Mouse (Mus musculus) naive thymus-derived CD4-positive, alpha-beta T cell, adult 2 months (primary cell): ENCODE measurements at regions not wholly inside any gene's neighbourhood (a gene's known extent, or its start where the extent isn't known, plus 50 kb on each side); places are given as distances from the start of the nearest gene placed in this dataset.
A peak's percentile ranks its signal among the peaks of the same experiment; 100 is the strongest.

ENCODE experiments used
- DNase-seq: peaks from one replicate; pipeline ENCODE4 v3.0.0-alpha.2; 2011; ENCODE audit warnings: low read depth

DNA sequence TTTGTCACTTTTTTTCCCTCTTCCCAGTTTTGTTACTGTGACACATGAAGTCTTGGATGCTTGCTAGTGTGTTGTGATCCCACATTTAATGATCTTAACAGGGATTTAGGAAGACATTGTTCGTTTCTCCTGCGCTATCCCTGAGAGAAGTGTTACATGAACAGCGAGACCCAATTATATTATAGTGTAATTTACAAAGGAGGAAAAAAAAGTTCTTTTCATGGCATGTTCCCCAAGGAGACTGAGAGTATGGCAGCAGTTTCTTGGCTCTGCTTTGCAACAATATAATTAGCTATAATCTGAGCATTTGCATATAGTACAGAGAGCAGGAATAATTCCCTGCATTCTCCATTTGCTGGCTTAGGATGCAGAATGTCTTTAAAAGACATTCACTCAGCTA lies 168.6 kb downstream of the Insc start:
- no peak for DNase-seq

DNA sequence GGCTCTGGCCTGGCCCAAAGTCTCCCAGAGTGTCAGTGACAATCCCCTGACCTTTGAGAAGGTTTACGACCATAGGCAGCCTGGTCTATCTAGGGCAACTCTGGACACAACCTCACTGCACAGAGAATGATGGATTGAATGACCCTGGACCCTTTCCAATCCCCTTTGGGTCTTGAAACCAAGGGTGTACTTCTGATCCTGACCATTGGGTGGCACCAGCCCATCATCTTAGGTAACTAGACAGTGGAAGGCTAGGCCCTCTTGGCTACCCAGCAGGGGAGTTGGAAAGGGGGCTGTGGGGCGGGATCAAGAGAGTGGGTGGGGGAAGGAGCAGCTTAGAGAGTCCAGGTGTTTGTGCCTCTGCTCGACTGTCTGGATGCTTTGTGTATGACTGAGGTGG lies 178.7 kb downstream of the Insc start:
- peak; percentile 1 for DNase-seq

DNA sequence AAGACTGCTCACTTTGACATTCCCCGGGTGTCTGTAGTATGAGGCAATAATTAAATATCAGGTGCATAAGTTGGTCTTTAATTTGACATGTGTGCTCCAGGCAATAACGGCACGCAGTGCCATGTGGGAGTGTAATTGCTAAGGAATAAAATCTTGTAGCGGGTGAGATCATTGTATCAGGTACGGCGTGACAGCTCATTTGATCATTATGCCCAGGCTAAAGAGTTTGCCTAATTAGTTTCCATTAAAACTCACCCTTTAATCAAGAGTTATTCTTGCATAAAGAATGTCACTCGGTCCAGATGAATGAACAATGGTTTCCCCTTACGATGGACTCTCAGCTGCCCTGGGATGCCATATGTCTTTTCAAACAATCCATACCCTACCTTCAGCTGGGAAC lies 190.4 kb downstream of the Insc start:
- no peak for DNase-seq

DNA sequence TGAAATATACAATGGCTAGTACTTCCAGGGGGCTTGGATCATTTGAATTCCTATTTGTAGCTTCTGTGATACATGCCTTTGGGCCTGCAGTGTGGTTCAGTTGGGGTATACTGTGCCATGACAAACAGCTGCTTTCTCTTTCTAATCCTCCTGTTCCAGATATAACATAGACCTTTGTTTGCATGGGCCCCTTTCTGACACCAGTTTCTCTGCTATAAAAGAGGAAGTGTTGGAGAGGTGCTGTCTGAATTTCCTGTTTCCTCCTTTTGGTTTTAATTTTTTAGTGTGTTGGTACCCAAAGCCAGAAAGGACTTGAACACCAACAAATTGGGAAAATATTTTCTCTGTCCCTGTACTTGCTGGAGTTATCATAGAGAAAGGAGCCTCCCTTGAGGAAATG lies 207.3 kb downstream of the Insc start:
- DNase-seq = no peak

DNA sequence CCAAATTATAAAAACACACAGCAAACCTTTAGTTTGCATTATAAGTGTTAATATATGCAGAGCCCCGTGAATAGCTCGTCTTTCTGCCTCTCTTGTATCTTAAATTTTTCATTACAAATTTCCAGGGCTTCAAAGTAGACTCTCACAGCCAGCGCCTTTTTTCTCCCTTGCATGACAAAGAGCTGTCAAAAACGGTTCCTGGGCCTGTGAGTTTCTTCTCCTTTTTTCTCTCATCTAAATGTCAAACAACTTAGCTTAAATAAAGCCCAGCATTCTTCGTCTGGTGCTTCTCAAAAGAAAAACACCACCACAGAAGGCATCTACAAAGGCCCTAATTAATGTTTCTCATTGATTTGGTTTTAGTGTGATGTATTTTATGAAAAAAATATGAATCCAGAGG lies 219.7 kb downstream of the Insc start:
- DNase-seq = no peak

DNA sequence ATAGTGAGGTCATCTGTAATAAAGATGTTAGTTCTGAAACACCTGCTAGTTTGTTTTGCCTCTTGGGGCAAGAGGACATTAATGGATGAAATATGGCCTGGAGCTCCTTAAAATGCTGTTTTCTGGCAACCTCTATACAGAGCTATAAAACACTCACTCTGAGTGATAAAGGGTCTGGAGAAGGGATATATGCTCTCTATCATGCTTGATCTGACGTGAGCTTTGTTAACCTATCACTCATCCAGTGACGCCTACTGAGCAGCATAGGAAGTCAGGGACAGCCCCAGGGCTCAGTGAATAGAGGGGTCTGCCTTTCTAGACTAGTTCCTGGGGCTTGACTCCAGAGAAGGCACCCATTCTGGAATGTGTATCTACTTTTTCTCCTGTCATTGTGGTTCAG lies 222.4 kb downstream of the Insc start:
- no peak for DNase-seq

DNA sequence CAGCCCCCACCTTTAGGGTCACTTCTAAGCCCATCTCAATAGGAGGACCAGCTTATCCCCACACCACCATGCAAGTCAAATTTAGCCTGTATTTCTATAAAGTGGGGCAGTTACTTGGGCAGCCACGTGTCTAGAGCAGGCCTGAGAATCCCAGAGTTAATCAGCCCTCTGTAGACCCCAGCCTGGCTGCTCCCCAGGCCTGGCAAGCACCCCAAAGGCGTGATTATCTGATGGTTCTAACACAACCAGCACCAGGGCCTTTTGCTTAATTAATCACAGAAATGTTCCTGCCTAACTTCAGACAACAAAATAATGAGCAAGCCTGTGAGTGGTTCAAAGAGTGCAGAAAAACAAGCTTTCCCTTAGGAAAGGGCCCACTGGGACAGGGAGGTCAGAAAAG lies 243.0 kb downstream of the Insc start:
- no peak for DNase-seq

DNA sequence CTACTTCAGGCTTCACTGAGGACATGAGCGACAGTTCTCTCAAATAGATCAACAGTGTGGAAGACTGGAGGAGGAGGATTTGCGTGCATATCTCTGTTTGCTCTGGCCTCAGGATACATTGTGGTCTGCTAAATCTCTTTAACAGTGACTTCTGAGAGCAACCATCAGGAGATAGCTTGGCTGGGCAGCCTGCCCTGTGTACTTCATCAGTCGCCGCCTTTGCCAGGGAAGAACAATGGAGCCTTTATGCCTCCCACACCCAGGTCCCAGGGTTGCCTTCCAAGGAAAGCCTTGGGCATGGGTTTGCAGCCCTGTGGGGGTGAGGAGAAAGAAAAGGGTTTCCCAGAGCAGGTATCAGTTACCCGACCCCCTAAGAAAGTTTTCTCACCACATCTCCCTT lies 247.8 kb downstream of the Insc start:
- DNase-seq = no peak

DNA sequence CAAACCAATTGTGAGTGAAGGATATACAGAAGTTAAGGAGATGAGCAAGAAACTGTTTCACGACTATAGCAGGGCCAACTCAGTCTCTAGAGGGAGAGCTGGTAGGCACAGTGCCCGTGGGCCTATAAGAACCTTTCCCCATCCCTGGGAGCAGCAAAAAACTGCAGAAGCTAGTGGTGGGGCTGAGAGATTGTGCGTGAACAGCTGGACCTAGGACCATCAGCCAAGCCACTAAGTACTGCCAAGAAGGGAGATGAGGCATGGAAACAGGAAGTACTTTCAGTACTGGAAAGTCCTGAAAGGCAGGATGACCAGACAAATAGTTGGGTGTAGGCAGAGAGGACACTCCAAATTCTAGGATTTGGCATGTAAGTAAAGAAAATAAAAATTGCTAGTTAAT lies 248.9 kb downstream of the Insc start:
- DNase-seq = no peak

DNA sequence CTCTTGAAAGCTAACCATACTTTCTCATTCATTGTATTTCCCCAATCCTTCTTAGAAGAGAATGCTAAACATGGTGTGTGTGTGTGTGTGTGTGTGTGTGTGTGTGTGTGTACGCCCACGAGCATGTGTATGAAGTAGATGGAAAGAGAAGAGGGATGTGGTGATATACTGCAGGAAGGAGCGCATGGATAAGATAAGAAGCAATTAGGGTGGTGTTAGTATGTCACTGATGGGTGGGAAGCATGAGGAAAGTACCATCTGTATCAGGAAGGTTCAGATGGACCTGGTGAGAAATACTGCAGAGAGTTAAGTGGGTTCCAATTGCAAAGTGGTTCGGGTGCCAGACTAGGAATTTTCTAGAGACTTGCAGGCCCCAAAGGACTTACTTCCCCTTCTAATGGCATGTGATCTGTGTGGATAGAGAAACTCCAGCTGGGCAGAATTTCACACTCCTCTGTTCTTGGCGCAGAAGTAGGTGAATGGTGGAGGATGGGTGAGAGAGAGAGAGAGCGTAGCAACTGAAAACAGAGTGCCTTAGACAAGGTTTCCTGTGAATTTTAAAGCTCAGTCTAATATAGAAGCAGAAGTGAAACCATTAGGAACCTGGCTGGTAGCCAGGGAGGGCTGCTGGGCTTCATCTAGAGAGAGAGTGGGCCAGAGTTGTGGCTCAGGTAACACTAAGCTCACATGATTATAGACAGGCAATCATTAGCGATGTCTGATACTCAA lies 257.5 kb downstream of the Insc start:
- DNase-seq = no peak

DNA sequence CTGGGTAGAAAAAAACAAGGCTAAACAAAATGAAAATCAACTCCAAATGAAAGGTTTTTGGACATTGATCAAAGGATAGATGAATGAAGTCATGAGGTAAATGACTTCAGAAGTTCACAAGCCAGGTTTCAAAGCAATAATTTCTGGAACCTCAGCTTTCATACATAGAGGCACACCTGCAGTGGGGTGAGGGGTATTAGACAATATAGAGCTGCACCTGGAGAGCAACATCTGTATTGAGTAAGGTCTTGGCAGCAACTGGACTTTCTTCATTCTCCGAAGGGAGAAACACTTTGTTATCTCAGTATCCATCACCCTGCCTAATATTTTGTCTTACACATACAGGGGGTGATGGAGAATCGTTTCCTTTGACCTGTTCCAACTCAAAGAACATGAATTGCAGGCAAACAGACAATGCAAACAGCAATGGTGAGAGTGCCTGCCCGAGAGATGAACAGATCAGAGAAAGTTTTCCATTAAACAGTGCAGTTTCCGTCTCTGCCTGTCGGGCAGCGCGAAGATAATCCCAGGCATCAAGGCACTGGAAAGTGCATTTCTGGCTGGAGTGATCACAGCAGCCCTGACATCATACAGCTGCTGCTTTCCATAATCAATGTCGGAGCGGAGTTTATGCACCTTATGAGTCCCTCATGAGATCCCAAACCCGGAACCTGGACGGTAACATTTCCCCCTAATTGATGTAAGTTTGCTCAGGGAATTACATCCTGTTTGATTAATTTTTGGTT lies 270.9 kb downstream of the Insc start:
- DNase-seq = no peak

DNA sequence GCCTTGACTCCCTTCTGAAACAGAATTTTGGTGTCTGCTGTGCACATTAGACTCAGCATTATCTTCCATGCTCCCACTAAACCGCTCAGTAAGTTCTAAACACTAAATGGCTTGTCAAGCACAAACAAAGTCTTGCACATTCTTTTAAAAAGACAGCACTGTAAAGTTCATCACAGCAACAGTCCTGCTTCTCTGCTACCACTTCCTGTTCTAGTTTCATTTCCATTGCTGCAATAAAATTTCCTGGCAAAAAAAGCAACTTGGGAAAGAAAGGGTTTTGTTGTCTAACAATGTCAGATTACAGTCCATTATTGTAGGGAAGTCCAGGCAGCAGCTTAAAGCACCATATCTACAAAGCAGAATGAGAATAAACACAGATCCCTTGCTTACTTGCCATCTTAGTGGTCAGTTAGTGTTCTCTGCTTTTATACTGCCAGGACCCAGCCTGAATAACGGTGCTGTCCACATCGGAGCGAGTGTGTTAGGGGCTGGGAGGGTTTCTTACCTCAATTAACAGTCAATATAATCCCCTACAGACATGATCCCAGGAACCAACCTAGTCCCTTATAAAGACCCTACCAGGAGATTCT lies 276.0 kb downstream of the Insc start:
- no peak for DNase-seq

DNA sequence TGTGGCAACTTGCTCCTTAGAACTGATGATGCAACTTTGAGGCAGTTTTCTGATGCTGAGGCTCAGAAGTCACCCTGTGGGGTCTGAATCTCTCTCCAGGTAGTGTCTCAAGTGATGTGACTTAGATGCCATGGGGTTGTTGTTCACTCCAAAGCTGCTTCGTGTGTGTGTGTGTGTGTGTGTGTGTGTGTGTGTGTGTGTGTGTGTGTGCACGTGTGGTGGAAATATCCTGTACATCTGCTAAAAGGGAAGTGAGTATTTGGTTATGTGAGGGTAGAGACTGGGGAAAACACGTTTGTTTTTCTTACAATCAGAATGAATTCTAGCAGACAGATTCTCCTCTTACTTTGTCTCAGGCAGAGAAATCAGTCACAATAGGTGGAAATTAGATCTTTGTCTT lies 276.5 kb downstream of the Insc start:
- no peak for DNase-seq

DNA sequence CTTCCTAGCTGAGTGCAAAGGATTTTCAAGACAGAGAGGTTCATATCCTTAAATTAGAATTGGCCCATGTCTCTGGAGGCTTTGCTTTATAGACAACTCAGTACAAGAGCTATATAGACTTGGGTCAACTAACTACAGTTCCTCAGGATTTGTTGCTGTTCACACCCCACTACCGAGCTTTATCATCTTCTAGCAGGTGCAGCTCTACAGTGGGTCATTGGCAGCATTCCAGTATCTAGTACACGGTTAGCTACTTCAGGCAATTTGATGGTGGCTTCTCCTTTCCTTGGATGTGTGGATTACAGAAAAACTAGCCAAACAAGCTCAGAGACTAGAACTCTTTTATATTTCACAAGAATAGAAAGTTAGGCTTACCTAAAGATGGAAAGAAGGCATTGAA lies 282.3 kb downstream of the Insc start:
- DNase-seq = no peak

DNA sequence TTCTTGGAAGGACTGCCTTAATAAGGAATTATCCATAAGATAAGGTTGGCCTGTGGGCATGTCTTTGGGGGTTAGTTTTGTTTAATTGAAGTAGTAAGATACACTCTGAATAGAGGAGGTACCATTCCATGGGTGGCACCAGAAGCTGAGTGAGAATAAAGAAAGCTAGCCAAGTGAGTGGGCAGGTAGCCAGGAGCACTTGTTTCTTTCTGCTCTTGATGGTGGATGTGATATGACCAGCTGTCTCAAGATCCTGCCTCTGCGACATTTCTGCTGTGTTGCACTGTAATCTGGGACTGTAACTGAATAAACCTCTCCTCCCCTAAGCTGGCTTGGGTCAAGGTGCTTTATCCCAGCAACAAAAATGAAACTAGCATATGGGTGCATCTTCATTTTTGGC lies 284.2 kb downstream of the Insc start:
- no peak for DNase-seq

DNA sequence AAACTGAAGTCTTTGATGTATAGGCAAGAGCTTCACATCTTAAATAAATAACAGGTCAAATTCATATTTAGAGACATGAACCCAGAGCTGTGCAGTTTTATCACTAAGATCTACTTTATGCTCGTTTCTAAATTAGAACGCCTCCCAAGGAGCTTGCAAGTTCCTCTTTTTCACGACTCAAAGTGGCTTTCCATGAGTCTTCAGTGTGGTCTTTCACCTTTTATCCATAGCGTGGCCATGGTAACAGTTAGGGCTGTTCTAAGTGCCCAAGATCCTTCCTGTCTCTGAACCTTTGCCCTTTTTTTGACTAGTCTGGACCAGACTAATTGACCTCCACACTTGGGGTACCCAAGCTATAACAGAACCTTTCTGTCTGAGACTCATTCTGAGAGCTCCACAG lies 290.5 kb downstream of the Insc start:
- DNase-seq = no peak

DNA sequence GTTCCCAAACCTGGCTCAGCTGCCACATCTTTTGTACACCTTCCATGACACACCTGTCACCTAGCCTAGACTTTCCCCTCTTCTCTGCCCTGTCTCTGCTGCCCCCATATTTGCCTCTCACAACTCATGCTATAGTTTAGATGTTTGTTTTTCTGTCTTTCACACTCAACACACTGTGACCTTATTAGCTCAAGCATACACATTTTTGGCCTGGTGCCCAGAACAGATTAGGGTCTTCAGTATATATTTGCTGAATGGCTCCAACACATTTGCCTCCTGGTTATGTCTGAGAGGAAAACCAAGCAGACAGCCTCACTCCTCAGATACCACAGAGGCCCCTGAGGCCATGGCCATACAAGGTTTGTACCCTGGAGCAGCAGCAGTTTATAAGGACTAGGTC lies 312.0 kb downstream of the Insc start:
- DNase-seq = no peak

DNA sequence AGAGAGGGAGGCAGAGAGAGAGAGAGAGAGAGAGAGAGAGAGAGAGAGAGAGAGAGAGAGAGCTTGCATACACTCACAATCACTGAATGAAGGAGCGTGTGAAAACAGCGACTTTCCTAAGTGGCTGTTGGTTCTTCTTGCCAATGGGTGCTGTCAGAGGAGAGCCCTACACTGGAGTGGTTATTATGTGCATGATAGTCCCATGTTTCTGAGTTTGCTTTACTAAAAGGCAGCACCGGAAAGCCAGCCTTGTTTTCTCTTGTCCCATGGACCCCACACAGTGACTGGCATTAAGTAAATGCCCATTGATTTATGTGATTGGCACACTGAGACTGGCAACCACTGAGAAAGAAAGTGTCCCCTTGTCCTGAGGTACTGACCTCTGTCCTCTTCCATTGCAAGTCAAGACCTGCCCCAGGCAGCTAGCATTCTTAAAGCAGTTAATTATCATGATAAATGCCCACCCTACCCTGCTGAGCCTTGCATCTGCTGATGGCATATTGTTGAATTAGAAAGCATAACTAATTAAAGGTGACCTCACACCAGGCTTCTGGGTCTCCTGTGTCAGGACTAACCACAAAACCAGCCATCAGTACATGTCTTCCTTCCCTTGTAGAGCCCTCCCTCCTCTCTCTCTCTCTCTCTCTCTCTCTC lies 313.6 kb downstream of the Insc start:
- DNase-seq = no peak

DNA sequence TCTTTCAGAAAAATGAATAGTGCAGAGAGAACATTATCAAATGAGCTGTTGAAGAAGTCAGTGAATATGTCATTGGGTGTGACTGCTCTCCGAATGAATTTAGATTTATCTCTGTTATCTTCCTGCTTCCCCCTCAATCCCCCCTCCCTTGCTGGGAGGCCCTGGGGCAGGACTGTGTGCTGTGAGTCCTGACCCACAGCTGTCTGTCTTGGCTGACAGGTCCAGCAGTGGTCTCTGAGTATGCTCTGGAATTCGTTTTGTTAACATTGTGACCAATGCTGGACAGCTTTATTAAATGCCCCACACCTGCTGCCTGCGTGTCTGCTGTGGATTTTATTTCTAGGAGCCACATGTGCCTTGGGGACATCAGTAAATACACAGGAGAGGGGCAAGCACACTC lies 314.2 kb downstream of the Insc start:
- DNase-seq = no peak

DNA sequence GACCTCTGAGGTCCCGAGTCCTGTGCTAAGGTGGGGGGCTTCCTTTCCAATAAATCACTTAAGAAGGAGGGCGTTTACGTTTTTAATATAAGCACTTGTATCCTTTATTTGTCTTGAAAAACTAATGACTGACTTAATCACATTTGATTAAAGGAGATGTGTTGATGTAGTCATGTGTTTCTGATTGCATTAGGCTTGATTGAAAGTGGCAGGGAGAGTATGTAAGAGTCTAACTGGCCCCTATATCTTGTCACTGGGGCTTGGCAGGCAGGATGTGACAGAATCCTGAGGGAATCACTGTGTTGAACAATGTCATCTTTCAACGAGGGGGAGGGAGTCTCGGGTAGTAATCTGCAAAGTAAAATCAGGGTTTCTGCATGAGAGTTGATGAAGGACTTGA lies 316.7 kb downstream of the Insc start:
- DNase-seq = no peak

DNA sequence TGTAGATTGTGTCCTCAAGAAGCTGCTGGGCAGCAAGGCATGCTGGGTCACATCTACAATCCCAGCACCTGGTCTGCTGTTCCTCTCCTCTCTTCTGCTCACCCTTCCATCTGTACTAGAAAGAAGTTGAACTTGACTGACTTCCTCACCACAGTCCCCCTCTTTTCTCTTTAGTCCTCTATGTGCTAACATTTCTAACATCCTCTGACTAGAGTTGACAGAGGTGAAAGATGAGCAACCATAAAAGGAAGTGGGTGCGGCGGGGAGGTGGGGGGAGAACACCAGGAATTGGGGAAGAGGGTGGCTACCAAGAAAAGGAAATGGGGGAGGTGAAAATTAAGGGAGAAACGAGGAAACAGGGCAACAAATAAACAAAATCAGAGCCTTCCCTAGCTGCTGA lies 319.3 kb downstream of the Insc start:
- no peak for DNase-seq

DNA sequence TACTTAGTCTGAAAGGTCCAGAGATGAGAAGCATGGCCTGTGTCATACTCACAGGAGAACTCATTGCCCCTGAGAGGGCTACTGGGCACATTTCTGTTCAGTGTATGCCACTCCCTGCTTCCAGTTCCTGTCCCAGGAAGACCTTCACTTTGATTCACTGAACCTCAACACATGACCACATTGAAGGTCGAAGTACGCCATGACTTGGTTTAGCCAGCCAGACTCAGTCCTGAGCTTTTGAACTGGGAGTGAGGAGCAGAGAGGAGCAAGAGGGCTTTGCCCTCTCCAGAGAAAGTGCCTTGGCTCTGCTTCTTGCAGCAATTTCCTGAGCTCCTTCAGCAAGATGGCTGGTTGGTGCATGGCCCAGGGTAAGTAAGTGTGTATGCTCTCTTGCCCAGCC lies 324.1 kb downstream of the Insc start:
- DNase-seq = no peak

DNA sequence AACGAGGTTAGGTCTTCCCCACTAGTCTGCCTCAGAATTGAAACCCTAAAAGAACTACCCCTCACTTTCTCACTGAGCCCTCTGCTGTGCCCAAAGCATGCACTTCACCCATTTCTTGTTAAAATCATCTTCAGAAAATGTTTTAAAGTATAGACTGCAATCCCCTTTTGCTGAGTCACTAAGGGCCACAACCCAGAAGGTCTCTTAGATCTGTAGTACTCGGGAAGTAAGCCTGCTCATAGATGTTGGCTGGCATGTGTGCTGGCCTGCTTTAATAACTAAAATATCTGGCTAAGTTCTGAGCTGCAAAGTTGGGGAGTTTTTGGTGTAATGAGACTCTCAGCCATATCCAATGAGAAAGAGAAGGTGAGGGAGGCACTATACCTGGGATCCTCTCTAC lies 329.9 kb downstream of the Insc start:
- DNase-seq = no peak
